Mouse (Mus musculus) bone marrow, adult 2 months (tissue): ENCODE measurements around the gene Tcp10a.

Experiments
- CTCF ChIP-seq: fragments of 200-500 bp; IDR thresholded peaks from 2 replicates; pipeline ENCODE4 v1.5.1; 2011; ENCODE audit warnings: low read length, control low read depth; ENCODE audit not compliant: control insufficient read depth, insufficient read depth
- POLR2A ChIP-seq: fragments of 200-500 bp; IDR thresholded peaks from 2 replicates; pipeline ENCODE4 v1.6.1; 2011; ENCODE audit warnings: low read depth, mild to moderate bottlenecking, control low read depth, low read length, borderline replicate concordance; ENCODE audit not compliant: control insufficient read depth

- TF ChIP-seq CTCF, result no peak
- TF ChIP-seq POLR2A, result no peak
Measured at GRCm38 (mm10) chr17:7278702-7279242, 45.7 kb upstream of the Tcp10a start.
